Mouse (Mus musculus): ENCODE measurements around the gene Krtap16-1. TPM values are rescaled to one million over a fixed set of nuclear protein-coding genes. Genes with fewer than 3 reads are reported as not detected.

Gene Krtap16-1
- total and polyA plus RNA-seq, 2 experiments from 2014 or later, result not detected

GRCm38 (mm10) chr11:99965961-99966360, 20.4 kb downstream of the Krtap16-1 start:
- no peak overlapping the region for H3K27ac ChIP-seq
- 77% methylated on average over 2 of the region's 2 CpGs for WGBS
- no peak for TF ChIP-seq CTCF (IDR thresholded peaks at IDR 0.05; ENCODE audit: low read depth)
- H3K4me2 ChIP-seq (ENCODE audit: low read depth, low read length), result no peak overlapping the region
- no peak for DNase-seq (ENCODE audit: low spot score)
- ATAC-seq, result no peak
- no peaks in the 10 kb centered on the region for H3K4me1 ChIP-seq (ENCODE audit: insufficient read depth, low read length)
- no peaks in the 10 kb centered on the region for H3K36me3 ChIP-seq (ENCODE audit: insufficient read depth, low read length)
- H3K27me3 ChIP-seq (ENCODE audit: insufficient read depth, low read length), result no peaks in the 10 kb centered on the region
- no peak overlapping the region for H3K9ac ChIP-seq (replicated peaks; ENCODE audit: low read length)
- H3K4me3 ChIP-seq (ENCODE audit: low read length), result no peak overlapping the region
- H3K9me3 ChIP-seq (ENCODE audit: low read length), result no peaks in the 10 kb centered on the region

- 0 out of 2 replicates have a peak, but pooled peaks have one; percentile 6 for TF ChIP-seq CTCF (IDR thresholded peaks at IDR 0.05; ENCODE audit: low read depth)
- 51% methylated on average over 6 of the region's 6 CpGs for WGBS
Observed at GRCm38 (mm10) chr11:99964213-99964612, 22.2 kb downstream of the Krtap16-1 start.

GRCm38 (mm10) chr11:99948175-99948574, 38.2 kb downstream of the Krtap16-1 start, which contains the start of gene Krtap9-5:
TSS of gene Krtap9-5 (plus strand) at chr11:99948475.
- 86% methylated on average over 2 of the region's 2 CpGs for WGBS
- no peak for TF ChIP-seq CTCF (IDR thresholded peaks at IDR 0.05; ENCODE audit: low read depth)
- Histone ChIP-seq H3K4me2 (ENCODE audit: low read depth, low read length) (no peak within 1 kb of the TSS), H3K36me3 (ENCODE audit: insufficient read depth, low read length) (no peaks in the 10 kb centered on the region), H3K9me3 (ENCODE audit: low read length) (0 out of 2 replicates have a peak, but pooled peaks cover 2% of the 10 kb centered on the region), H3K27ac (no peak within 1 kb of the TSS), H3K4me1 (ENCODE audit: insufficient read depth, low read length) (no peaks in the 10 kb centered on the region), H3K27me3 (ENCODE audit: insufficient read depth, low read length) (no peaks in the 10 kb centered on the region), H3K4me3 (ENCODE audit: low read length) (no peak within 1 kb of the TSS), H3K9ac (replicated peaks; ENCODE audit: low read length) (no peak within 1 kb of the TSS)
- DNase-seq (ENCODE audit: low spot score) (no peak), ATAC-seq (no peak)

More at GRCm38 (mm10) chr11:99964213-99964612, 22.2 kb downstream of the Krtap16-1 start:
- Histone ChIP-seq H3K27me3 (ENCODE audit: insufficient read depth, low read length) (no peaks in the 10 kb centered on the region), H3K4me1 (ENCODE audit: insufficient read depth, low read length) (no peaks in the 10 kb centered on the region), H3K9ac (replicated peaks; ENCODE audit: low read length) (no peak overlapping the region), H3K9me3 (ENCODE audit: low read length) (no peaks in the 10 kb centered on the region), H3K36me3 (ENCODE audit: insufficient read depth, low read length) (no peaks in the 10 kb centered on the region), H3K4me3 (ENCODE audit: low read length) (no peak overlapping the region), H3K27ac (no peak overlapping the region), H3K4me2 (ENCODE audit: low read depth, low read length) (no peak overlapping the region)
- DNase-seq (ENCODE audit: low spot score), result no peak
- ATAC-seq, result no peak

- ATAC-seq, result no peak
- Histone ChIP-seq H3K27ac (no peak overlapping the region), H3K4me1 (ENCODE audit: insufficient read depth, low read length) (no peaks in the 10 kb centered on the region), H3K4me3 (ENCODE audit: low read length) (no peak overlapping the region), H3K27me3 (ENCODE audit: insufficient read depth, low read length) (no peaks in the 10 kb centered on the region), H3K9me3 (ENCODE audit: low read length) (no peaks in the 10 kb centered on the region), H3K9ac (replicated peaks; ENCODE audit: low read length) (no peak overlapping the region), H3K36me3 (ENCODE audit: insufficient read depth, low read length) (no peaks in the 10 kb centered on the region), H3K4me2 (ENCODE audit: low read depth, low read length) (no peak overlapping the region)
- no peak for TF ChIP-seq CTCF (IDR thresholded peaks at IDR 0.05; ENCODE audit: low read depth)
- WGBS, result 83% methylated on average over 9 of the region's 9 CpGs
- no peak for DNase-seq (ENCODE audit: low spot score)
Observed at GRCm38 (mm10) chr11:99937751-99938264, 48.6 kb downstream of the Krtap16-1 start.

- Histone ChIP-seq H3K4me3 (ENCODE audit: low read length) (no peak within 1 kb of the TSS), H3K9me3 (ENCODE audit: low read length) (no peaks in the 10 kb centered on the region), H3K36me3 (ENCODE audit: insufficient read depth, low read length) (no peaks in the 10 kb centered on the region), H3K4me2 (ENCODE audit: low read depth, low read length) (no peak within 1 kb of the TSS), H3K4me1 (ENCODE audit: insufficient read depth, low read length) (no peaks in the 10 kb centered on the region), H3K27ac (no peak within 1 kb of the TSS), H3K27me3 (ENCODE audit: insufficient read depth, low read length) (no peaks in the 10 kb centered on the region), H3K9ac (replicated peaks; ENCODE audit: low read length) (no peak within 1 kb of the TSS)
- no peak for DNase-seq (ENCODE audit: low spot score)
- WGBS, result 83% methylated on average over 1 of the region's 1 CpGs
- TF ChIP-seq CTCF (IDR thresholded peaks at IDR 0.05; ENCODE audit: low read depth), result no peak
- ATAC-seq, result no peak
Observed at GRCm38 (mm10) chr11:99935991-99936390, 50.4 kb downstream of the Krtap16-1 start, which contains the start of gene Krtap31-2. TSS of gene Krtap31-2 (plus strand) at chr11:99936291.

Other genes starting within 250 kb of the Krtap16-1 start
Only the 30 nearest of the 32 such genes appear.
- gene Krtap4-8, start 205.9 kb downstream of the Krtap16-1 start, total RNA-seq (2014; rRNA removed), result not detected in 2 replicates
- gene Krtap4-8, start 205.9 kb downstream of the Krtap16-1 start, polyA plus RNA-seq (2015; fragmentation: Nextera tagmentation; extraction: Ambion mirVana), result not detected in 2 replicates
- not detected in 2 replicates for gene Krtap4-9, start 201.4 kb downstream of the Krtap16-1 start, total RNA-seq (2014; rRNA removed)
- gene Krtap4-9, start 201.4 kb downstream of the Krtap16-1 start, polyA plus RNA-seq (2015; fragmentation: Nextera tagmentation; extraction: Ambion mirVana), result not detected in 2 replicates
- gene Gm11596, start 193.1 kb downstream of the Krtap16-1 start, total RNA-seq (2014; rRNA removed), result not detected in 2 replicates
- gene Gm11596, start 193.1 kb downstream of the Krtap16-1 start, polyA plus RNA-seq (2015; fragmentation: Nextera tagmentation; extraction: Ambion mirVana), result not detected in 2 replicates
- gene Gm11569, start 187.7 kb downstream of the Krtap16-1 start, total RNA-seq (2014; rRNA removed), result not detected in 2 replicates
- not detected in 2 replicates for gene Gm11569, start 187.7 kb downstream of the Krtap16-1 start, polyA plus RNA-seq (2015; fragmentation: Nextera tagmentation; extraction: Ambion mirVana)
- gene Gm11554, start 182.2 kb downstream of the Krtap16-1 start, total RNA-seq (2014; rRNA removed), result not detected in 2 replicates
- not detected in 2 replicates for gene Gm11554, start 182.2 kb downstream of the Krtap16-1 start, polyA plus RNA-seq (2015; fragmentation: Nextera tagmentation; extraction: Ambion mirVana)
- gene Krtap4-13, start 176.7 kb downstream of the Krtap16-1 start, total RNA-seq (2014; rRNA removed), result not detected in 2 replicates
- gene Krtap4-13, start 176.7 kb downstream of the Krtap16-1 start, polyA plus RNA-seq (2015; fragmentation: Nextera tagmentation; extraction: Ambion mirVana), result not detected in 2 replicates
- gene Gm11564, start 170.9 kb downstream of the Krtap16-1 start, total RNA-seq (2014; rRNA removed), result not detected in 2 replicates
- not detected in 2 replicates for gene Gm11564, start 170.9 kb downstream of the Krtap16-1 start, polyA plus RNA-seq (2015; fragmentation: Nextera tagmentation; extraction: Ambion mirVana)
- gene 2300003K06Rik, start 148.5 kb downstream of the Krtap16-1 start, total RNA-seq (2014; rRNA removed), result not detected in 2 replicates
- not detected in 2 replicates for gene 2300003K06Rik, start 148.5 kb downstream of the Krtap16-1 start, polyA plus RNA-seq (2015; fragmentation: Nextera tagmentation; extraction: Ambion mirVana)
- gene Krtap4-16, start 135.0 kb downstream of the Krtap16-1 start, total RNA-seq (2014; rRNA removed), result not detected in 2 replicates
- not detected in 2 replicates for gene Krtap4-16, start 135.0 kb downstream of the Krtap16-1 start, polyA plus RNA-seq (2015; fragmentation: Nextera tagmentation; extraction: Ambion mirVana)
- not detected in 2 replicates for gene Gm11568, start 128.7 kb downstream of the Krtap16-1 start, total RNA-seq (2014; rRNA removed)
- gene Gm11568, start 128.7 kb downstream of the Krtap16-1 start, polyA plus RNA-seq (2015; fragmentation: Nextera tagmentation; extraction: Ambion mirVana), result not detected in 2 replicates
- gene Gm11559, start 122.1 kb downstream of the Krtap16-1 start, total RNA-seq (2014; rRNA removed), result not detected in 2 replicates
- gene Gm11559, start 122.1 kb downstream of the Krtap16-1 start, polyA plus RNA-seq (2015; fragmentation: Nextera tagmentation; extraction: Ambion mirVana), result not detected in 2 replicates
- not detected in 2 replicates for gene Krtap9-1, start 113.2 kb downstream of the Krtap16-1 start, total RNA-seq (2014; rRNA removed)
- not detected in 2 replicates for gene Krtap9-1, start 113.2 kb downstream of the Krtap16-1 start, polyA plus RNA-seq (2015; fragmentation: Nextera tagmentation; extraction: Ambion mirVana)
- gene Gm11567, start 107.4 kb downstream of the Krtap16-1 start, total RNA-seq (2014; rRNA removed), result not detected in 2 replicates
- not detected in 2 replicates for gene Gm11567, start 107.4 kb downstream of the Krtap16-1 start, polyA plus RNA-seq (2015; fragmentation: Nextera tagmentation; extraction: Ambion mirVana)
- not detected in 2 replicates for gene Krtap31-1, start 78.7 kb downstream of the Krtap16-1 start, total RNA-seq (2014; rRNA removed)
- not detected in 2 replicates for gene Krtap31-1, start 78.7 kb downstream of the Krtap16-1 start, polyA plus RNA-seq (2015; fragmentation: Nextera tagmentation; extraction: Ambion mirVana)
- gene Gm11565, start 71.8 kb downstream of the Krtap16-1 start, total RNA-seq (2014; rRNA removed), result not detected in 2 replicates
- gene Gm11565, start 71.8 kb downstream of the Krtap16-1 start, polyA plus RNA-seq (2015; fragmentation: Nextera tagmentation; extraction: Ambion mirVana), result not detected in 2 replicates
- gene Krtap31-2, start 50.3 kb downstream of the Krtap16-1 start, total RNA-seq (2014; rRNA removed), result not detected in 2 replicates
- not detected in 2 replicates for gene Krtap31-2, start 50.3 kb downstream of the Krtap16-1 start, polyA plus RNA-seq (2015; fragmentation: Nextera tagmentation; extraction: Ambion mirVana)
- not detected in 2 replicates for gene Krtap9-5, start 38.1 kb downstream of the Krtap16-1 start, total RNA-seq (2014; rRNA removed)
- gene Krtap9-5, start 38.1 kb downstream of the Krtap16-1 start, polyA plus RNA-seq (2015; fragmentation: Nextera tagmentation; extraction: Ambion mirVana), result not detected in 2 replicates
- gene Krtap29-1, start 7.5 kb downstream of the Krtap16-1 start, total RNA-seq (2014; rRNA removed), result not detected in 2 replicates
- not detected in 2 replicates for gene Krtap29-1, start 7.5 kb downstream of the Krtap16-1 start, polyA plus RNA-seq (2015; fragmentation: Nextera tagmentation; extraction: Ambion mirVana)
- 2.6 and 3.0 TPM in 2 replicates for gene Krtap17-1, start 7.4 kb upstream of the Krtap16-1 start, total RNA-seq (2014; rRNA removed)
- gene Krtap17-1, start 7.4 kb upstream of the Krtap16-1 start, polyA plus RNA-seq (2015; fragmentation: Nextera tagmentation; extraction: Ambion mirVana), result 1.6 and 1.8 TPM in 2 replicates
- gene Krt33a, start 29.6 kb upstream of the Krtap16-1 start, total RNA-seq (2014; rRNA removed), result not detected in 2 replicates
- not detected in 2 replicates for gene Krt33a, start 29.6 kb upstream of the Krtap16-1 start, polyA plus RNA-seq (2015; fragmentation: Nextera tagmentation; extraction: Ambion mirVana)
- gene Krt33b, start 43.3 kb upstream of the Krtap16-1 start, total RNA-seq (2014; rRNA removed), result not detected in 2 replicates
- gene Krt33b, start 43.3 kb upstream of the Krtap16-1 start, polyA plus RNA-seq (2015; fragmentation: Nextera tagmentation; extraction: Ambion mirVana), result 0.11 and 0.29 TPM in 2 replicates
- gene Krt34, start 55.0 kb upstream of the Krtap16-1 start, total RNA-seq (2014; rRNA removed), result not detected in 2 replicates
- gene Krt34, start 55.0 kb upstream of the Krtap16-1 start, polyA plus RNA-seq (2015; fragmentation: Nextera tagmentation; extraction: Ambion mirVana), result 0.11 TPM in 1 of 2 replicates, not detected in the other
- not detected in 2 replicates for gene Krt31, start 64.0 kb upstream of the Krtap16-1 start, total RNA-seq (2014; rRNA removed)
- gene Krt31, start 64.0 kb upstream of the Krtap16-1 start, polyA plus RNA-seq (2015; fragmentation: Nextera tagmentation; extraction: Ambion mirVana), result not detected in 2 replicates
- gene Krt32, start 101.6 kb upstream of the Krtap16-1 start, total RNA-seq (2014; rRNA removed), result not detected in 2 replicates
- not detected in 2 replicates for gene Krt32, start 101.6 kb upstream of the Krtap16-1 start, polyA plus RNA-seq (2015; fragmentation: Nextera tagmentation; extraction: Ambion mirVana)
- gene Krt35, start 109.6 kb upstream of the Krtap16-1 start, total RNA-seq (2014; rRNA removed), result 0.78 TPM in 1 of 2 replicates, not detected in the other
- 0.16 TPM in 2 replicates for gene Krt35, start 109.6 kb upstream of the Krtap16-1 start, polyA plus RNA-seq (2015; fragmentation: Nextera tagmentation; extraction: Ambion mirVana)
- not detected in 2 replicates for gene Krt36, start 119.0 kb upstream of the Krtap16-1 start, total RNA-seq (2014; rRNA removed)
- gene Krt36, start 119.0 kb upstream of the Krtap16-1 start, polyA plus RNA-seq (2015; fragmentation: Nextera tagmentation; extraction: Ambion mirVana), result 0.14 TPM in 1 of 2 replicates, not detected in the other
- not detected in 2 replicates for gene Krt13, start 135.0 kb upstream of the Krtap16-1 start, total RNA-seq (2014; rRNA removed)
- gene Krt13, start 135.0 kb upstream of the Krtap16-1 start, polyA plus RNA-seq (2015; fragmentation: Nextera tagmentation; extraction: Ambion mirVana), result 0.13 TPM in 1 of 2 replicates, not detected in the other
- 0.25 and 0.68 TPM in 2 replicates for gene Krt15, start 149.3 kb upstream of the Krtap16-1 start, total RNA-seq (2014; rRNA removed)
- 0.21 and 0.24 TPM in 2 replicates for gene Krt15, start 149.3 kb upstream of the Krtap16-1 start, polyA plus RNA-seq (2015; fragmentation: Nextera tagmentation; extraction: Ambion mirVana)
- 0.65 and 2.7 TPM in 2 replicates for gene Krt19, start 162.1 kb upstream of the Krtap16-1 start, total RNA-seq (2014; rRNA removed)
- gene Krt19, start 162.1 kb upstream of the Krtap16-1 start, polyA plus RNA-seq (2015; fragmentation: Nextera tagmentation; extraction: Ambion mirVana), result 3.8 and 4.9 TPM in 2 replicates
- gene Krt9, start 206.6 kb upstream of the Krtap16-1 start, total RNA-seq (2014; rRNA removed), result 0.05 TPM in 1 of 2 replicates, not detected in the other
- 0.06 and 0.18 TPM in 2 replicates for gene Krt9, start 206.6 kb upstream of the Krtap16-1 start, polyA plus RNA-seq (2015; fragmentation: Nextera tagmentation; extraction: Ambion mirVana)

All from hindbrain, postnatal 0 days (tissue).